Mouse (Mus musculus) lung, postnatal 10 days (tissue): Measurements from ENCODE around the gene Dis3l2.

Source experiments
- DNase-seq: peaks from one replicate; pipeline ENCODE4 v3.0.0; 2021

Dis3l2 gene

GRCm38 (mm10) chr1:86925776-86926175, 222.2 kb downstream of the Dis3l2 start:
- DNase-seq = no peak

- DNase-seq = no peak
These were observed 228.2 kb downstream of the Dis3l2 start for GRCm38 (mm10) chr1:86931606-86932379.

- DNase-seq = no peak
These were observed 229.2 kb downstream of the Dis3l2 start for GRCm38 (mm10) chr1:86932810-86933209.

- DNase-seq = no peak
These were observed 230.0 kb downstream of the Dis3l2 start for GRCm38 (mm10) chr1:86933656-86934055.

- DNase-seq = no peak
These were observed 248.0 kb downstream of the Dis3l2 start for GRCm38 (mm10) chr1:86951501-86952205.

- DNase-seq = no peak
These were observed 252.2 kb downstream of the Dis3l2 start for GRCm38 (mm10) chr1:86955801-86956200.

- peak; percentile 61 for DNase-seq
These were observed 264.8 kb downstream of the Dis3l2 start for GRCm38 (mm10) chr1:86968261-86968964.

- DNase-seq = no peak
These were observed 265.6 kb downstream of the Dis3l2 start for GRCm38 (mm10) chr1:86969173-86969725.

- no peak for DNase-seq
These were observed 269.1 kb downstream of the Dis3l2 start for GRCm38 (mm10) chr1:86972693-86973092.

- DNase-seq = no peak
These were observed 273.4 kb downstream of the Dis3l2 start for GRCm38 (mm10) chr1:86977018-86977417.

- DNase-seq = no peak
These were observed 282.8 kb downstream of the Dis3l2 start for GRCm38 (mm10) chr1:86986372-86986771.

GRCm38 (mm10) chr1:86992849-86993248, 289.2 kb downstream of the Dis3l2 start:
- no peak for DNase-seq

- DNase-seq = no peak
These were observed 290.4 kb downstream of the Dis3l2 start for GRCm38 (mm10) chr1:86994023-86994422.

- no peak for DNase-seq
These were observed 294.4 kb downstream of the Dis3l2 start for GRCm38 (mm10) chr1:86998051-86998450.

GRCm38 (mm10) chr1:87001365-87001764, 297.8 kb downstream of the Dis3l2 start:
- no peak for DNase-seq

GRCm38 (mm10) chr1:87002545-87003168, 299.0 kb downstream of the Dis3l2 start:
- no peak for DNase-seq

- DNase-seq = no peak
These were observed 299.6 kb downstream of the Dis3l2 start for GRCm38 (mm10) chr1:87003169-87003552.

GRCm38 (mm10) chr1:87006425-87006824, 302.8 kb downstream of the Dis3l2 start:
- DNase-seq = no peak

- DNase-seq = no peak
These were observed 304.6 kb downstream of the Dis3l2 start for GRCm38 (mm10) chr1:87008211-87008610.

GRCm38 (mm10) chr1:87009156-87009555, 305.5 kb downstream of the Dis3l2 start:
- no peak for DNase-seq

GRCm38 (mm10) chr1:87010629-87011330, 307.2 kb downstream of the Dis3l2 start:
- peak; percentile 74 for DNase-seq

GRCm38 (mm10) chr1:87011718-87012117, 308.1 kb downstream of the Dis3l2 start:
- DNase-seq = peak; percentile 71
